Mouse (Mus musculus) neural tube, embryonic 11.5 days (tissue): ENCODE measurements around the gene Magee2. TPM values are rescaled to one million over a fixed set of nuclear protein-coding genes. Genes with fewer than 3 reads are reported as not detected.
A peak's percentile ranks its signal among the peaks of the same experiment; 100 is the strongest.
"Not testable (repeated sequence)": the region's sequence is repeated elsewhere in the genome, so short reads cannot be mapped to it uniquely, and the experiment has no call there.

Experiments
- ATAC-seq: fragments of 200-750 bp; cut with Nextera tagmentation; 2 replicates; pipeline ENCODE4 v1.8.0; 2017; ENCODE audit warnings: moderate number of reproducible peaks, mild to moderate bottlenecking, moderate TSS enrichment, moderate library complexity; ENCODE audit not compliant: insufficient read depth, low FRiP score, low TSS enrichment
- DNase-seq: peaks from one replicate; pipeline ENCODE4 v3.0.0-alpha.2; 2015; ENCODE audit warnings: low spot score
- H3K27ac ChIP-seq: fragments of 300-500 bp; sonication (generic); 2 replicates; pipeline ENCODE4 v1.5.1; 2014; ENCODE audit warnings: low read depth, mild to moderate bottlenecking, low read length
- H3K27me3 ChIP-seq: fragments of 300-500 bp; sonication (generic); 2 replicates; pipeline ENCODE4 v1.6.1; 2014; ENCODE audit warnings: mild to moderate bottlenecking, low read length, mixed read lengths; ENCODE audit not compliant: control insufficient read depth, insufficient read depth
- H3K36me3 ChIP-seq: fragments of 300-500 bp; sonication (generic); 2 replicates; pipeline ENCODE4 v1.6.1; 2014; ENCODE audit warnings: mild to moderate bottlenecking, low read length, moderate library complexity, mixed read lengths; ENCODE audit not compliant: control insufficient read depth, insufficient read depth
- H3K4me1 ChIP-seq: fragments of 300-500 bp; sonication (generic); 2 replicates; pipeline ENCODE4 v1.6.1; 2014; ENCODE audit warnings: low read length, mixed read lengths; ENCODE audit not compliant: control insufficient read depth, insufficient read depth
- H3K4me2 ChIP-seq: fragments of 300-500 bp; sonication (generic); 2 replicates; pipeline ENCODE4 v1.6.1; 2014; ENCODE audit warnings: low read depth, mild to moderate bottlenecking, moderate library complexity
- H3K4me3 ChIP-seq: fragments of 300-500 bp; sonication (generic); 2 replicates; pipeline ENCODE4 v1.5.1; 2014; ENCODE audit warnings: low read depth, low read length
- H3K9ac ChIP-seq: fragments of 300-500 bp; sonication (generic); 2 replicates; pipeline ENCODE4 v1.6.1; 2014; ENCODE audit warnings: mild to moderate bottlenecking, low read length
- H3K9me3 ChIP-seq: fragments of 300-500 bp; sonication (generic); 2 replicates; pipeline ENCODE4 v1.6.1; 2016; ENCODE audit warnings: low read length; ENCODE audit not compliant: control insufficient read depth
- WGBS: fragments of 180-500 bp; shearing (Covaris S2); extraction: QIAGEN DNeasy Blood & Tissue Kit; methylation state at CpG from one replicate; pipeline ENCODE4 v1.1.7; 2014; 5-methylcytosine and 5-hydroxymethylcytosine counted together
- polyA plus RNA-seq: library from polyadenylated mRNA; unstranded; fragments of >200 nt; fragmentation: Nextera tagmentation; extraction: Ambion mirVana; gene quantifications from 2 replicates; pipeline ENCODE4 v1.2.1, GENCODE M21; 2014

Magee2 gene
- polyA plus RNA-seq: 5.0 and 6.8 TPM in 2 replicates

GRCm38 (mm10) chrX:104856751-104857341, at the start of gene Magee2:
Magee2 (minus strand) TSS chrX:104857267.
- WGBS: 18% methylated on average over 37 of the region's 37 CpGs
- H3K27ac ChIP-seq: no peak within 1 kb of the TSS
- ATAC-seq: peak; percentile 88
- H3K27me3 ChIP-seq: peaks cover 5% of the 10 kb centered on the region; the same call in 1 of the 2 replicates
- H3K9ac ChIP-seq: peak within 1 kb of the TSS; percentile 5
- peak within 1 kb of the TSS; percentile 33 for H3K4me3 ChIP-seq
- peak within 1 kb of the TSS; percentile 36 for H3K4me2 ChIP-seq
- no peaks in the 10 kb centered on the region for H3K9me3 ChIP-seq
- peak; percentile 61 for DNase-seq
- H3K36me3 ChIP-seq: no peaks in the 10 kb centered on the region
- no peaks in the 10 kb centered on the region for H3K4me1 ChIP-seq

GRCm38 (mm10) chrX:104853610-104854009, 3.5 kb downstream of the Magee2 start:
- no peak overlapping the region for H3K27ac ChIP-seq
- no peaks in the 10 kb centered on the region for H3K9me3 ChIP-seq
- WGBS: 40% methylated on average over 9 of the region's 9 CpGs
- H3K4me3 ChIP-seq: no peak overlapping the region
- no peak overlapping the region for H3K9ac ChIP-seq
- H3K4me2 ChIP-seq: no peak overlapping the region
- no peaks in the 10 kb centered on the region for H3K36me3 ChIP-seq
- no peak for ATAC-seq
- H3K27me3 ChIP-seq: peaks cover 5% of the 10 kb centered on the region; the same call in 1 of the 2 replicates
- no peak for DNase-seq
- H3K4me1 ChIP-seq: no peaks in the 10 kb centered on the region

- H3K9me3 ChIP-seq, ATAC-seq, H3K27me3 ChIP-seq, H3K4me1 ChIP-seq, H3K36me3 ChIP-seq, H3K4me3 ChIP-seq, DNase-seq, H3K9ac ChIP-seq, H3K4me2 ChIP-seq, H3K27ac ChIP-seq: not testable (repeated sequence)
- 77% methylated on average over 3 of the region's 5 CpGs for WGBS
These were observed 39.5 kb downstream of the Magee2 start for GRCm38 (mm10) chrX:104817583-104817982.

GRCm38 (mm10) chrX:104816987-104817386, 40.1 kb downstream of the Magee2 start:
- not testable (repeated sequence) for H3K27me3 ChIP-seq, ATAC-seq, H3K9me3 ChIP-seq, H3K4me3 ChIP-seq, H3K9ac ChIP-seq, DNase-seq, H3K4me1 ChIP-seq, H3K4me2 ChIP-seq, H3K27ac ChIP-seq, H3K36me3 ChIP-seq
- WGBS: 85% methylated on average over 1 of the region's 3 CpGs

- not testable (repeated sequence) for DNase-seq, H3K9ac ChIP-seq, H3K4me3 ChIP-seq, H3K4me1 ChIP-seq, H3K27me3 ChIP-seq, H3K27ac ChIP-seq, ATAC-seq, H3K4me2 ChIP-seq, H3K36me3 ChIP-seq, H3K9me3 ChIP-seq
- WGBS: 65% methylated on average over 3 of the region's 4 CpGs
These were observed 43.4 kb downstream of the Magee2 start for GRCm38 (mm10) chrX:104813704-104814103.

Other genes starting within 250 kb of the Magee2 start
- 13.5 and 14.1 TPM in 2 replicates for gene Zdhhc15, start 186.2 kb downstream of the Magee2 start, polyA plus RNA-seq
- 61.5 and 64.3 TPM in 2 replicates for gene Pbdc1, start 222.5 kb upstream of the Magee2 start, polyA plus RNA-seq